Comparison of ENCODE assay signal across 15 mouse cellular contexts in the genomic region with DNA sequence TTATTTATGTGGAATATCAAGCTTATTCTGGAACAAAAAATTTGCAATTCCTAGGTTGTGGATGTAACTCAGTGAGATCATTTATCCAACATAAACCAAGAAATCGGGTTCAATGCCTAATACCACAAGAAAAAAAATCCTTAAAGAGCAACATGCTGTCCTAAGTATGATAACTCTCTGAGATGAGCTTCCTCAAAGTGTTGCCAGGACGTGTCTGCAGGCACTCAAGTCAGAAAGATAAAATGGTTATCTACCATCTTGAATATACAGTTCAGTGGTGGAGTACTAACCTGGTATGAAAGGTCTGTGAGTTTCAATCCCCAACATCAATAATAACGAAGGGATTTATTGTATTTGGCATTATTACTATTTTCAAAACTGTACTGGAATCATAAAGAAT.
"Had no signal": no experiment of that assay in that cellular context is flagged by ENCODE, and none has a peak within 500 bp of the region (broad histone marks: within the 10 kb centered on the region; RNA-seq: fewer than 3 reads in every experiment).

No protein-coding gene starts in this region.

- DNase-seq: lung, embryonic 14.5 days; lung, postnatal 10 days; lung, postnatal 4 days; right cerebral cortex, postnatal 25 days; right cerebral cortex, postnatal 4 days; spleen, adult 18-20 months; thymus, adult 18-20 months; thymus, postnatal 14 days; thymus, postnatal 36 days had no signal

- H3K9me3 ChIP-seq: megakaryocyte, embryonic 14.5 days; midbrain, embryonic 10.5 days; midbrain, embryonic 13.5 days; midbrain, embryonic 15.5 days; neural tube, embryonic 12.5 days had no signal

- H3K4me2 ChIP-seq: lung, embryonic 14.5 days; midbrain, embryonic 13.5 days; midbrain, embryonic 15.5 days; neural tube, embryonic 12.5 days had no signal

- H3K4me3 ChIP-seq: megakaryocyte, embryonic 14.5 days; midbrain, embryonic 10.5 days; midbrain, embryonic 13.5 days; midbrain, embryonic 15.5 days; neural tube, embryonic 12.5 days had no signal

- ATAC-seq: midbrain, embryonic 13.5 days; midbrain, embryonic 15.5 days had no signal

- H3K27ac ChIP-seq: liver, embryonic 14.5 days; midbrain, embryonic 10.5 days; midbrain, embryonic 13.5 days; midbrain, embryonic 15.5 days; neural tube, embryonic 12.5 days had no signal

- H3K36me3 ChIP-seq: midbrain, embryonic 10.5 days; midbrain, embryonic 13.5 days; midbrain, embryonic 15.5 days; neural tube, embryonic 12.5 days had no signal

- H3K27me3 ChIP-seq: megakaryocyte, embryonic 14.5 days; midbrain, embryonic 13.5 days; midbrain, embryonic 15.5 days; neural tube, embryonic 12.5 days had no signal

- H3K9ac ChIP-seq: liver, embryonic 14.5 days; lung, embryonic 14.5 days; midbrain, embryonic 13.5 days; midbrain, embryonic 15.5 days; neural tube, embryonic 12.5 days had no signal
